Mouse (Mus musculus) adipocyte (in vitro differentiated cells): ENCODE measurements around the gene Tub.
A peak's percentile ranks its signal among the peaks of the same experiment; 100 is the strongest.

Source experiments
- DNase-seq: peaks from one replicate; pipeline ENCODE4 v3.0.0-alpha.2; 2016; ENCODE audit warnings: low spot score

The Tub gene

DNA sequence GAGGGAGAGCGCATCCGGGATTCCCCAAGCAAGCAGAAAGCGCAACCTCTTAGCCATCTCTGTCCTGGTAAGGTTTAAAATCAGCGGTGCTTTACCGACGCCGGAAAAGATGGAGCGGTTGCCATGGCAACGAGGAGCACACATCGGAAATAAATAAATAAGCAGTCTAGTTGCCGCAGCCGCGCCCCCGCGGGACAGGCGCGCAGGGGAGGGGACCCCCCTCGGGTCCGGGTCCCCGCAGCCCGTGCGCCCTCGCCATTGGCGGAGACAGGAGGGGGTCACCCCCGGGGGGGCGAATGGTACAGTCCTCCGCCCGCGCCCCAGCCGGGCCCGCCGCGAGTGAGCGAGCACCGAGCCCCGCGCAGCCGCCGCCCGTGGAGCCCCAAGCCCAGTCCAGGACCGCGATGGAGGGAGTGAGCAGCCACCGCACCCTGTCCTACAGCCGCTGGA, at the start of gene Tub:
Gene Tub (plus strand): TSS at position 27 of the 450 bp plus-strand sequence.
- no peak for DNase-seq

DNA sequence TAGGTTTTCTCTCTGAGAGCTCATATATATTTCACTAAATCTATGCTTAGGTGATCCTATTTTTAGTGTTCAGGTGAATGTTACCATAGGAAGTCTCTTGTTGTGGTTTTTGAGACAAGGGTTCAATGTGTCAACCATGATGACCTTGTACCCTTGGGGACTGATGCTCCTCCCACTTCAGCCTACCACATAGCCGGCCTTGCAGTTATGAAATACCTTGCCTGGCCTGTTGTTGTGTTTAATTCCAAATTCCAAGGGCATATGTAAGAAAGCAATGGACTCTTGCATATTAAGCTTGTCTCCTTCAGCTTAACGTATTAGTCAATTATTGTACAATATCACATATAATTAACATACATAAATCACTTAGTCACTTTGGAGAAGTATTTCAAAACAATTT, 46.2 kb upstream of the Tub start:
- no peak for DNase-seq

DNA sequence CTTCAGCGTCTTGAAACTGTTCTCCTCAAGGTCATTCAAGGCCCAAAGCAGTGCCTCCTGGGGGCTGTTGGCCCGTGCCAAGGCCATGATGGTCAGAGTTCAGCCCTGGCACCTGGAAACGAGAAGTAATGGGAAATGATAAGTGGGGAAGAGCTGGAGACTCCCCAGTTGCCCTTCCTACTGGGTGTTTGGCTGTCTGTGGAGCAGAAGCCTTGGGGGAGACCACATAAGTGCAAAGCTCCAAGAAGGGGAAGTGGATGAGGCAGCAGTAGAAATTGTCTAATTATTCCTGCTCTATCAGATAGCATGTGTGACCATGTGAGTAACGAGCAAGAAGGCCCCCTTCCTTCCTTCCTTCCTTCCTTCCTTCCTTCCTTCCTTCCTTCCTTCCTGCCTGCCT, 23.1 kb upstream of the Tub start:
- DNase-seq, result no peak

DNA sequence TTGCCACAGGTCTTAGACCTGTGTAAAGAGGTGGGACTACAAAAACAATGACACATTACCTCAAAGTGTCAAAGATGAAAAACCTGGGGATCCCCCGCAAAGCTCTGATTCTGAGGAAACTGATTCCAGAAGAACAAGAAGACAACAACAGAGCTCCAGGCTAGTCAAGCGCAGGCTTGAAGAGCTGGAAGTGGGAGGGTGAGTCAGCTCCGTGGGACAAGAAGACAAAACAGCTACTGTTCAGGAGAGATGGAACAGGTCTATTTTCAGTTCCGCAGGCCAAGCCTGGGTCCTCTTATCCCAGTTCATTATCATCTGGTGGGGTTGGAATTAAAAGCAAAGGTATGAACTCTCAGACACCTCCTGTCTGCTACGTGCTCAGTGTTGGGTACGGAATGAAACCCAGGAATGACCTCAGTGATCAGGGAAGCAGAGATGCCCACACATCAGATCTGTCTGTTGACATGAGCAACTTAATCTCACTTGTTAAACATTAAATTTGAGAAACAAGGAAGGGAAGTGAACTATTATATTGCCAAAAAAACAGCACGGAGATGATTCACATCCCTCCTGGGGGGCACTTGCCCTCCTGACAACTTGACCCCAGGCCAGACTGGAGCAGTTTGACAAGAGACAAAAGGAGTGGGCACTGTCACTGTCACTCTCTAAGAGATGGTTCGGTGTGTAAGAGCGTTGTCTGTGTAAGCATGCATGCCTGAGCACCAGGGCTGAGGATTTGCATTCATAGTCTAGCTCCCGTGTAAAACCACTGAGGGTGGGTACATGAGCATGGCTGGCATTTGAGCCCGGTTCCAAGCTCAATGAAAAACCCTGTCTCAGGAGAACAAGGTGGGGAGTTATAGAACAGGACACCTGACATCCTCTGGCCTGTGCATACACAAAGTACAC, 21.6 kb upstream of the Tub start:
- DNase-seq, result no peak

DNA sequence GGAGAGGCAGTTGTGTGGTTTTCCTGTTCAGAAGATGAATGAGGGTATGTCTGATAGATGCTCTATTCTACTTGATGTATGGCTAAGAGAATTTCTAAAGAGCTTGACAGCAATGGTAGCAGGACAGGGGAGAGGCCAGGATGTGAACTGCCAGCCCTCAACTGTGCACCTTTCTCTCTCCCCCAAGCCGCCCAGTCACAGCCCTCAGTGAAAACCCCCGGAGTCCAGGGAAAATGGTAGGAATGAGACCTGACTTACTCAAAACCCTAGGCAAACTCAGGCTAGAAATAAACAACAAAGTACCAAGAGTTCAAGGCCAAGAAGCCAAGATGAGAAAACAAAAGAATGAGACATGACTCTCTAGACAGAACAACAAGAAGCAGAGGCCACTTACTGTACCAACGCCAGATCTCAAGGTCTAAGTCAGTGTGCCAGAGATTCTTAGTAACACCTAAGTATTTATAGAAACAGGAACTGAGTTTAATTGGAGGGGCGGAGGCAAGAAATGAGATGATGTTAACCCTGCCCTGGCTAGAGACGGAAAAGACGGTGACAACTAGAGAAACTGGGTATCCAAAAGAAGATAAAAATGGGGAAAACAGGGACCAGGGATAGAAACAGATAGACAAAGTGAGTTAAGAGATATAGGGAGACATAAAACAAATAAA, 20.3 kb upstream of the Tub start, which contains the start of gene Nlrp10:
Gene Nlrp10 (minus strand): TSS at position 453 of the 668 bp plus-strand sequence.
- DNase-seq, result no peak

DNA sequence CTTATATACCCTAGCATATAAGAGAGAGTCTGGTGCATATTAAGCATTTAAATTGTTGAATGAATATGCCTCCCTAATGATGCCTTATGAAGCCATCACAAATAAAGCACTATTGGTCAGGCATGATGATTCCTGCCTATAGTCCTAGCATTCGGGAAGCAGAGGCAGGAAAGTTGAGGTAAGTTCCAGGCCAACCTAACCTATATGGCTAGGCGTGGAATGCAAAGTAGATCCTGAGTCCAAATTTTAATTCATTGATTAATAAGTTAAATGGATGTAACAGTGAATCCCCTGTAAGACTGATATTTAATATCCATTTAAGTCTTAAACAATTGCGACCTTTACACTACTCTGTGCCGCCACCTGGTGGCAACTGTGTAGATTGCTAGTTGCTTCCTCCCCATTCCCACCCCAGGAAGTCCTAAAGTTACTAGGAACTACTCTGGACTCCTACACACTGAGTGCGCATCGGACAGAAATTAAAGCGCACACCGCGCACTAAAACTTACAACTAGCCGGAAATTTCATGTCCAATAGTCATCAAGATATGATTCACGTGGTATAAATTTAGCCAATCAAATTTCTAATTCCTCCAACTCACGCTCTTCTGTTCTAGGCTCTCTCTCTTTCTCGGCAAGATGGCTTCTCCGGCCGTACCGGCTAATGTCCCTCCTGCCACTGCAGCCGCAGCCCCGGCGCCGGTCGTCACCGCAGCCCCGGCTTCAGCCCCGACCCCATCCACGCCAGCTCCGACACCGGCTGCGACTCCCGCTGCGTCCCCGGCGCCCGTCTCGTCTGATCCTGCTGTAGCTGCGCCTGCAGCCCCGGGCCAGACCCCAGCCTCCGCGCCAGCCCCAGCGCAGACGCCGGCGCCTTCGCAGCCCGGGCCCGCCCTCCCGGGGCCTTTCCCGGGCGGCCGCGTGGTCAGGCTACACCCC, 16.1 kb upstream of the Tub start, which contains the start of gene Eif3f:
Gene Eif3f (plus strand): TSS at position 624 of the 938 bp plus-strand sequence.
- DNase-seq, result peak; percentile 96

DNA sequence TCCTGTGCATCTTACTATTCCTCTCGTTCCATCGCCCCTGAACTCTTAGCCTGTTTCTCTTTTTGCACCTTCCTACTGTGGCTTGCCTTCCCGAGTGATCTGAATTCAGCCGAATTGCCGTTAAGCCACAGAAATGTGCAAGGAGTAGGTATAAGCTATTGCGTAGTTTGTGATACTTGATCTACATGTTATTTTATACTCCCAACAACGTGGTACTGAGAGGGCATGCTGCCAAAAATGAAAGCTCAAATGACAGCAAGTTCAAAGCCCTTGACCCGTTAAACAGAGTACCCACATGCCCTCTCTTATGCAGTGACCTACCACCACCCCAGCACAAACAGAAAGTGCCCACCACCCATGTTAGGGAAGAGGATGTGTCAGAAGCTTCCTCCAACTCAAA, 15.3 kb upstream of the Tub start:
- DNase-seq, result peak; percentile 28

DNA sequence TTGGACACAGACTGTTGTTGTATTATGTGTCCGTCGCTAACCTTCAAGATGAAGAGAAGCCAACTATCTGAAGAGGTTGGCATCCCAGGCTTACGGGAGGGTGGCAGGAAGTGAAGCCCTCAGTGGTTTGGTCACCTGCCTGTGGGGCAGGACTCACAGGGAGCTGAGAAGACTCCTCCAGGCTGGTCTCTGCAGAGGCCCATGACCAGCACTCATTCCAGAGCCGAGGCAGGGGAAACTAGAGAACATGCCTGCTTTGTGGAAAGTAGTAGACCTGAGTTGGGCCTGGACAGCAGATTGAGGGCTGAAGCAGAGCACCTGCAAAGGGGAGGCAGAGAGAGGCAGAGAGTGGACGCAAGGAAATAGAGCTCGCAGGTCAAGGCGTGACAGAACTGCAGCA, 14.7 kb upstream of the Tub start:
- DNase-seq, result no peak

DNA sequence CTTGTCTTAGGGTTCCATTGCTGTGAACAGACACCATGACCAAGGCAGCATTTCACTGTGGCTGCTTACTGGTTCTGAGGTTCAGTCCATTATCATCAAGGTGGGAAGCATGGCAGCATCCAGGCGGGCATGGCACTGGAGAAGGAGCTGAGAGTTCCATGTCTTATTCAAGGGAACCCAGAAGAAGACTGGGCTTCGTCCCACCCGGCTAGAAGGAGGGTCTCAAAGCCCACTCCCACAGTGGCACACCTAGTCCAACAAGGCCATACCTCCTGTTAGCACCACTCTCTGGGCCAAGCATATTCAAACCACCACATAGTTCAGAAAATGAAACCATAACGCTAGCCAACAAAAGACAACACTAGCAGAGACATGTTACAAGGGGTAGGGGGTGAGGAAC, 13.5 kb upstream of the Tub start:
- DNase-seq, result no peak

DNA sequence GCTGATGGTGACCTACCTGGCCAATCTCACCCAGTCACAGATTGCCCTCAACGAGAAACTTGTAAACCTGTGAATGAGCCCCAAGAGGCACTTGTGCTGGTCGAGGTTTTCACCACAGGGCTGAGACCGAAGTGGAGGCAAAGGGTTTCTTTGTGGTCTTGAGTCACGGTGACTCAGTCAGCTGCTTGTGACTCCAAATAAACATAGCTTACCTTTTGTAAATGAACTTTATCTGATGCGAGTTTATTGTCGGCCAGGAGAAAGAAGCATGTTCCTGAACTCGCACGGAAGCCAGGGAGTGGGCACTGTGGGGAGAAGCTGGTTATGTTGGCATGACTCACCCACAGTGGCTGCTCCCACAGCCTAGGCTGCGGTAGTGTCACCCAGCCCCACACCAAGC, 8.7 kb upstream of the Tub start:
- DNase-seq, result no peak

DNA sequence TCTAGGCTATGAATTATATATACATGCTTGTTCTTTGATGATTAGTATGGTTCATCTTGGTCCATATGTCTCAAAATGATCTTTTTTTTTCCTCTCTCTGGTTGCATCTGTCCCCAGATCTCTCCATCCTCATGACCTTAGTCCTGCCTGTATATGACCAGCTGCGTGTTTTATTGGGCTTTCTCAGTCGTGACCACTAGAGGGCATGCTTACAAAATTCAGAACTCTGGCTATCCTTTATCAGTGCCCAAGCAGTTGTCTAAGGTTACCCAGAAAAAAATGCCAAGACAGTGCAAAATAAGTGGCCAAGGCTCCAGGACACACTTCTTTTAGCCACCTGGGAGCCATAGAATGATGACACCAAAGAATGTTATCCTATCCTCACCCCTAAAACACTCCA, 6.1 kb upstream of the Tub start:
- DNase-seq, result peak; percentile 60

DNA sequence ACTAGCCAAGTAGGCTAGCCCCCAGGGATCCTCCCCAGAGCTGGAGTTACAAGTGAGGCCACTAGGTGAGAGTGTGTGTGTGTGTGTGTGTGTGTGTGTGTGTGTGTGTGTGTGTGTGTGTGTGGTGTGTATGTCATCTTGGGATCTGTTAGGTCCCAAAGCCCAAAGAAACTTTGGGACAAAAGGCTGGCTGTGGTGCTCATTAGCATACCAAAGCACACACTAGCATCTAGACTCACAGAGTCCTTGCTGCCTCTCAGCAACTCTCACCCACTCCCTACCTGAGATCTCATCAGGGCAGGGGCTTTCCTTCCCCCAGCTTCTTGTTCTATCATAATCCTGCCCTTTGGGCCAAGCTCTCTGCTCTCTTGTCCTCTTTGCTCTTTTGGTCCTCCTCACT, 1.5 kb upstream of the Tub start:
- no peak for DNase-seq

DNA sequence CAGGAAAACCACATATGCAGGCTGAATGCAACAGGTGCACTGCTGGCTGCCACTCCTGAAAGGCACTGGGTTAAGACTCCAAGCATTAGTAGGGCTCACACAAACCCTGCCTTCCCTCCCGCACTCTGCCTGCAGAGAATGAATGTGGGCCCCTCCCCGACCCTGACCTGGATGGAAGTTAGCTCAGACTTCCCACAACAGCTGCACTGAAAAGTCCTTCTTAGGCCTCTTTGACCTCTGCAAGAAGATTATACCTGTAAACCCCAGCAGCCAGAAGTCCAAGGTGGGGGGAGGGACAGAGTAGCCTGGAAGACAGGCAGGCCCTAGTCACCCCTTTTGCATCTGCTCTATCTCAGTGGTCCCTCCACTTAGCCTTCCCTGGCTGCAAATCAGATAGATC, 837 bp upstream of the Tub start:
- DNase-seq, result no peak

DNA sequence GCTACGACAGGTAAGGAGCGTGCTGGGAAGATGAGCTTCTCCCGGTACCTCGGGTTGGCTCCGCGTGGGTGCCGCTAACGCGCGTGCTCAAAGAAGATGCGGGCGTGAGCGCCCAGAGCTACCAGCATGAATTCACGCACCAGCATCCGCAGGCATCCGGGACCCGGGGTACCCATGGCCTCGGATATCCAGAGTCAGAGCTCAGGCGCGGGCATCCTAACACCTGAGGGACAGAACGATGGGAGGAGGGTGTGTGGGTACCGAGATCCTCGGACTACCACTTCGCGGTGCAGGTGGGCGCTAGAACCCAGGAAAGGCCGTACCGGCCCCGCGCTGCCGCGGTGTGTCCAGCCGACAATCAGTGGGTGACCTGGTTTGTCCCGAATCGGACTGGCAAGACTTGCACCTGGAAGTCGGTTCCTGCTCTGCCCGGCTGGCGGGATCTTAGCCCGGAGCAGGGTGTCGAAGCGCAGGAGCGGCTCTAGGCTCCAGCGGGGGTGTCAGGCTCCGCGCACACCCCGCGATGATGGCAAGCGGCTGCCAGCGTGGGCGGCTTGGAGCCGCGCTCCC, 709 bp downstream of the Tub start:
- DNase-seq, result no peak

DNA sequence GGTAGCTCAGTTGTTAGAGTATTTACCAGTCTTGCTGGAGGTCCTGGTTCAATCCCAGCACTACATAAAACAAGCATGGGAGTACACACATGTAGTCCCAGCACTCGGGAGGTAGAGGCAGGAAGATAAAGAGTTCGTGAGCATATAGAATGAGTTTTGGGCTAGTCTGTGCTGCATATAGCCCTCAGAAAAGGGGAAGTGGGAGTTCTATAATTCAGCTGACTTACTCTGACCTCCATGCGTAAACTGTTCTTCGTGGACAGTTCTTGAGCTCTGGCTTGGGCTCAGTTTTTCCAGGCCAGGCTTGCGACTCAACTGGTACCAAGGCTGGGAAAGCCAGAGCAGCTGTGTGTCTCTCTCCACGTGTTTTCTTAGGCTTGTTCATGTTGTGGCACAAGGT, 2.7 kb downstream of the Tub start:
- no peak for DNase-seq

DNA sequence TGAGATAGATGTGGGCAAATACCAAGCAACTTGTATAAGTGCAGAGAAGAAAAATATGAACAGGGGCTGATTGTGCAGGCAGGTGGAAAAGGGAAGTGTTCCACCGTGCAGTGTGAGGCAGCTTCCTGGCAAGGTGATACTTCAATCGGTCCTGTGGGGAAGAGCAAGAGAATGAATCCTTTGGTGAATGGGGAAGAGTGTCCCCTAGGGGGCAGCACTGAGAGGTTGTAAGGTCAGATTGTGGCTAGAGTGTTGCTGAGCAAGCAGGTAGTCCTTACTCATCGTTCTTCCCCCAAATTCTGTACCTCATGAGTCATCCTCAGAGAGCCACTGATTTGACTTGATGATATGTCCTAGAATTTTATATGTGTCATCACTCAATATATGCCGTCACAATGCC, 4.0 kb downstream of the Tub start:
- peak; percentile 10 for DNase-seq

DNA sequence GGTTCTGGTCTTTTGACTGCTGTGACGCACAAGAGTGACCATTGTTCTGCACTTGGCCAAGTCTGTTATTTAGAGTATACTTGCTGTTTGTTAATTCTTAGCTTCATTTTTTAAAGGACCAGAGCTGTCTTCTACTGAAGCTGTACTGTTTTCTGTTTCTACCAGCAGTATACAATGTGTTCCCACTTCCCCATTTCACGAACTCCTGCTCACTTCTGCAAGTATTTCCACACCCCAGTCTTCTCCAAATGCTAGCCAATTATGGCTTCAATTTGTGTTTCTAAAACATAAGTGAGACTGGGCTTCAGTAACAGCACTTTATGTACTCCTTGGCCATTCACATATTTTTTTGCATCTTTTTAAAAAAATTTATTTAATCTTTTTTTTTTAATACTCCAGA, 7.6 kb downstream of the Tub start:
- no peak for DNase-seq

DNA sequence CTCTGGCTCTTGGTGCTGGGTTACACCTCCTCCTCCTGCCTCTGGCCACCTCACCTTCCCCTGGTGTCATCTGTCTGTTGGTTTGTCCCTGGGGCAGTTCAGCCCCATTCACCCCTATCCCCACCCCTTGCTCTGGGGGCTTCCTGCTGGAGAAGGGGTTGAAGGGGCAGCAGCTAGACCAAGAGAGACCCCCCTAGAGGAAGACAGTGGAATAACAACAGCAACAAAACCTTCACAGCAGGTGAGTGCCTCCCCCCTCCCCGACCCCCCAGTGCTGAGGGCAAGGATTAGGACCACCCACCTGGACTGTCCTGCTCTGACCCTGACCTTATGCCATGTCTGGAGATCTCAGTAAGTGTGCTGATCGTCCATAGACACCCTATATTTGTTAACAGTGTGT, 15.8 kb downstream of the Tub start:
- no peak for DNase-seq

DNA sequence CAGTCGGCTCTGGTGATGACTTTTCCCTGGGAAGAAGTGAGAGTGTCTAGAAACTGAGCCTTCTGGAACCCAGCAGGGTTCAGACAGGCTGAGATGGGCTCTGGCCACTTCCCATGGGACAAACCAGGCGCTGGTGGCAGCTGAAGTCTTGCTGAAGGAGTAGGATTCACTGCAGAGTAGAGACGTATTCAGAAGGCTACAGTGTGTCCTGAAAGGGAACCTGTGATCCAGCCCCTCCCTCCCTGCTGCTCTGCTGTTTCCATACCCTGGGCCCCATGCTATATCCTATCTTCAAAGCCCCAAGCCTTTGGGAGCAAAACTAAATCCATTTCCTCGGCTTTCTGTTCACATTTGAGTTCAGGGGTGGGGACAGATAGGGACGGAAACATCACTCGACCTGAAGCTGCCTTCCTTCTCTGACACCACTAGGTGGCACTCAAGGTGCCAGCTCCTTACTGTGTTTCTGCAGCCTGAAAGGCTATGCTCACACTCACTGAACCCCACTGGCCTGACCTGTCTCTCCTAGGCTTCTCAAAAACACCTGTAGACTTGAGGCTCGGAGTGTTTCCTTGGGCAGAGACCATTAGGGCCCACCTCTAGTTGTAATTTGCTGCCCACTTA, 16.7 kb downstream of the Tub start:
- peak; percentile 71 for DNase-seq

DNA sequence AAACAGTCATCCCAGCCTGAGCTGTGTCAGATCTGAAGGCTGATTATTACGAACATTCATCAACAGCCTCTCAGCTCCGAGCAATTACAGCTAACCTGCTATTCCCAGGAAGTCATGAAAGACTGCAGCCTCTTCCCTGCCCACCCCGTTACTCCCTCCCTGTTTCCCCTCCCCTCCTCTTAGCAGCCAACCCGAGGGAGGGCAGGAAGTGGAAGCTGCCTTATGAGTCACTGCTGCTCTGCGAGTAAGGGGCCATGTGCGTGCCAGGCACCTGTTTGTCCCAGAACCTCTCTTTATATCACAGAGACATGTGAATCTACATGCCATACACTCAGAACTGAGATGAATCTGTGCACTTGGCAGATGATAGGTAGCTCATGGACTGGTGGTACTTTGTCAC, 18.1 kb downstream of the Tub start:
- no peak for DNase-seq

DNA sequence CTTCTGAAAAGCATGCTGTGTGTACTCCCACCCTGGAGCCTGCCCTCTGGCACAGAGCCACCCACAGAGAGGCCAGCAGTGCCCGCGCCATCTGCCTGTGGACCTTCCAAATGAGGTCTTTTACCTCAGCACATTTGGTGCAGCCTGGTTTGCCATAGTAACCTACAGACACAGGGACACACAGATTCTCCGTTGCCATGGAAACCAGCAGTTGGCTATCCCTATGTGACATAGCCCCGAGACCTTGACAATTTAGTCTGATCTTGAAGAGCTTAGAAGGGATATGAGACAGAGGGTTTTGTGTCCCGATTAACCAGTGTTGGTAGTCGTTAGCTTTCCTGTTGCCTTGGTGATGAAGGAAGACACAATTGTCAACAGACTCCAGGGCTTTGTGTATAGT, 22.1 kb downstream of the Tub start:
- DNase-seq, result no peak
